Mouse (Mus musculus) embryo, embryonic 9.5 days (tissue): ENCODE data around the gene Mrgpre.

Experiments
- DNase-seq: peaks from one replicate; pipeline ENCODE4 v3.0.0-alpha.2; 2017; ENCODE audit errors: extremely low spot score

Mrgpre gene

DNA sequence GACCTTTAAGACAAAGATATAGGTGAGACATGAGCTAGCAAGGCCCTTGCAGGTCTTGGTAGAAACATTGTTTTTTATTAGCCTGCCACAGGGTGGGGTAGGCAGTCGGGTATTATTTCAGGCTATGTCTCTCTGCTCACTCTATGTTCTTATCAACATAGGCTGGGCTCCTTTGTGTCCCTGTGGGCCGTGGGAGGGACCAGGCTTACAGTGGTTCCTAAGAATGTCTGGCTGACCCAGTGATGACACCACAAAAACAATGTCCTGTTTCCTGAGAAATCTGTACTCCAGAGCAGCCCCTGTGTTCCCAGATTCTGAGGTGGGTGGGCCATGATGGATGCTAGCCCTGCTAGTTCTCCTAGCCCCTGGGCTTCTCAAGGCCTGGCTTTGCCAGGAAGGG, 6.9 kb downstream of the Mrgpre start:
- no peak for DNase-seq

DNA sequence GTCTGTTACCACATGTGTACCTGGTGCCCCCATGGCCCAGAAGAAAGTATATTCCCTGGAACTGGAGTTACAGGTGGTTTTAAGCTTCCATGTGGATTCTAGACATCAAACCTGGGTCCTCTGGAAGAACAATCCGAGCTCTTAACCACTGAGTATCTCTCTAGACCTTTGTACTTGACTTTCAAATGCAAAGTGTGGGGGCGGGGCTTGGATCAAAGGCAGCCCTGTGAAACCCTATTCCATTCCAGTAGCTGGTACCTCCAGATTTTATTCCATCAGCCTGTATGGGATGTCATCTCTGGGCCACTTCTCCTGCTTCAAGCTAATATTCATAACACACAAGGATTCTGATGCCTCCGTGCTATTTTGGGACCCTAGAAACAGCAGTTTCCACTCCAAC, 8.2 kb downstream of the Mrgpre start:
- no peak for DNase-seq

DNA sequence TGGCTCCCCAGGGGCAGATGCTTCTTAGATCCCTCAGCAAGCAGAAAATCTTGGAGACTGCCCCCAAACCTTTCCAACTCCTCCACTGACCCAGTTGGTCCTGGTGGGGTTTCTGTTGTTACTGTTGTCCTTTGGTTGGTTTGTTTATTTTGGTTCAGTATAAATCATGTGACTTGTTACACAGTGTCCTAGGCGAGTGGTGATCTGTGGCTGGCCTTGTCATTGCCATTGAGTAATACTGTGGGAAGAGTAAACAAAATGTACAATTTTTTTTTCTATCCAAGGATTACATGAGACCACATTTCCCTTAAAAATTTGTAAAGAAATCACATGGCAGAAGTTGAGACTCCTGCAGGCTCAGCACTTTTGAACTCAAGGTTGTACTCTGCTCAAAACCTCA, 14.8 kb downstream of the Mrgpre start:
- DNase-seq: no peak

DNA sequence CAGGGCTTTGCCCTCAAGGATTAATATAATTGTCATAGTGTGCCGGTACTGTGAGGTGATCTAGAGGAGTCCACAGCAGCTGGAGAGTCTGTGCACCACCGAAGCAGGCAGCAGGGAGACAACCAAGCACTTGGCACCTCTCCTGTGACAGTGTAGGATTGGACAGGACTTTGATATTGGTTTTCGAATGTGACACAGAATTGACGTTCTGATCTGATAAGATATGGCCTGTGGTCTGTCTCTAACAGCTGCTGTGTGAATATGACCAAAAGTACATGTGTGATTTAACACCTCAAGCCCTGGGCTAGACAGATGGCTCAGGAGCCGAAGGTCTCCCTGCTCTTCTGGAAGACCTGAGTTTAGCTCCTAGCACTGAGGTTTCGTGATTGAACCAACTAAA, 16.0 kb downstream of the Mrgpre start:
- DNase-seq: no peak

DNA sequence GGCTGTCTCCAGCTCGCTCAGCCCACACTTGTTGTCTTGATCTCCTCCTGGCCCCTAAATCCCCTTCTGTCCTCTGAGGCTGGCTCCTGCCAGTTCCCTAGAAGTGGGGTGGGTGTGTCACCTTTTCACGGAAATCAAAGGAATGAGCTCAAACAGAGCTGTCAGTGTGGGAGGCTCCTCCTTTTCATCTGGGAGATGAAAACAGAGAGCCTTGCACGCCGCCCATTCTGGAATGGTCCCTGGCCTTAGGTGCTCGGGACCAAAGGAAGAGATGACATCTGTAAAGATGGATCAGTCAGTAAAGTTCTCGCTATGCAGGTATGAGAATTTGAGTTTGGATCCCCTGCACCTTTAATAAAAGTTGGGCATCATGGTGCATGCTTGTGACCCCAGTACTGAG, 17.4 kb downstream of the Mrgpre start, which contains the start of gene Mrgprg:
Mrgprg (minus strand) TSS at position 101 of the 400 bp plus-strand sequence.
- no peak for DNase-seq

DNA sequence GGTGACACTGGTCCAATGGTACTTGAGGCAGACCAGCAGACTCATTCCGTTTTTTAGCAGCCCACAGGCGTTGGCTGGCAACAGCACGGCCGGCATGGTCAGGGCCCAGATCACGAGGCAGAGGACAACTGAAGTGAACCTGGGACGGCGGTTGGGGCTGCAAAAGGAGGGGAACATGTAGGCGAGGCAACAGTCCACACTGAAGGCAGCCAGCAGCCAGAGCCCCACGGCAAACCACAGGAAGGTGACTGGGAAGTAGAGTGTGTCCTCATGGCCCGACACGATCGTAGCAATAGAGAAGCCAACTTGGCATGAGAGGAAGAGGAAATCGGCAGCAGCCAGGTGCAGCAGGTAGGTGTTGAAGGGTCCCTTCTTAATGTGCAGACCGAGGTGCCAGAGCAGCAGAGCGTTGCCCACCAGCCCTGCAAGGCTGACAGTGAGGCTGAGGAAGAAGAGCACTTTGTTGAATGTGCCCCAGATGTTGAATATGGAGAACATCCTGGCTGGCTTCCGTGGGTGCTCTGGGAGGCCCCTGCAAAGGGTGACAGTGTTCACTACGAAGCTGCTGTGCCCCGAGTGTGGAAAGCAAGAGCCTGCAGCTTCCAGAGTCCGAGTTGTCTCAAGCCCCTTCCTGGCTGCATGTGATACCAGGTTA, 19.3 kb downstream of the Mrgpre start:
- no peak for DNase-seq

DNA sequence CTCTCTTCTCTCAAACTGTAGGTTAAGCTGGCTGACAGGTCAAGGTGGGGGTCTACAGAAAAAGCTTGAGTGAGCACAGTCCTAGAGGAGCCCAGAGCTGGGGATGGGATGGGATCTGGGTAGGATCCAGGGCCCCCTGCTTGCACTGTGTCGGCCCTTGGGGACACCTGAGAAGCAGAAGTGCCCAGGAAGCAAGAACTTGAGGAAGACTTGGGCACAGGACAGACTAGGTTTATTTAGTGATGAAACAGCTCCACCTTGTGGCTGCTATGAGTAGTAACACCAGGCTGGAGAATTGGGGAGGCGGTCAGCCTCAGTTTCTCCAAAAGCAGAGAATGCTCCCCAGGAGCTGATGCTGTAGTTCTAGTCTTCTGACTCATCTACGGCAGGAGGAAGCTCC, 20.5 kb downstream of the Mrgpre start:
- DNase-seq: no peak

DNA sequence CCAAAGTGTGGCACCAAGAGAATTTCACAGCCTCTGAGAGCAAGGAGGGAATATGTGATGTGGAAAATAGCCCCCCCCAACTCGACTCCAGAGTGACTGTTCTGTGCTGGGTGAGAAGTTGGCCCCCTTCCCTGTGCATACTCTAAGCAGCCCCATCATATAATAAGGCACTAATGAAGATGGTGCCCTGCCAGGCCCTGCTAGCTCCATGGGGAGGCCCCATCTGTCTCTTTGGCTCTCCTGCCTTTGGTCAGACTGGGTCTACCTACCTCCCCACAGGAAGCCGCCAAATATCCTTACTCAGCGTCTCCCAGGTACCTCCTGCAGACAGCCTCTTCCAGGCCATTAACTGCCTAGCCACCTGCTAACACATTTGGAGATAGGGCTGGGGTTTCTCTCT, 25.3 kb downstream of the Mrgpre start:
- no peak for DNase-seq

DNA sequence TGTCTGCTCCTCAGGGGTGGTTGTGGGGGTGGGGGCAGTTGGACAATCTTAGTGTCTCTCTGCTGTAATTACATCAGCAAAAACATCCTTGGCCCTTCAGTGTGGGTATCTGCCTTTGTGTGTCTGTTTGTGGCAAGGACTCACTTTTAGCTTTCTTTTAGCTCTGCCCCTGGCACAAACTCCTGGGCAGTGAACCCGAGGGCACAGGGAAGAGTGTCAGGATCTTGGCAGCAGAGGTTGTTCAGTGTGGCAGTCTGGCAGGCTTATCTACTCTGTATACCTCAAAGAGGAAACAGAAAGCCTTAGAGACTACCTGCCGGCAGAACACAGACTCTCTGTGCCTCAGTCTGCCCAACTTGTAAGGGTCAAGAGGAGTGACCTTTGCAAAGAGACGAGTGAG, 26.6 kb downstream of the Mrgpre start:
- no peak for DNase-seq

DNA sequence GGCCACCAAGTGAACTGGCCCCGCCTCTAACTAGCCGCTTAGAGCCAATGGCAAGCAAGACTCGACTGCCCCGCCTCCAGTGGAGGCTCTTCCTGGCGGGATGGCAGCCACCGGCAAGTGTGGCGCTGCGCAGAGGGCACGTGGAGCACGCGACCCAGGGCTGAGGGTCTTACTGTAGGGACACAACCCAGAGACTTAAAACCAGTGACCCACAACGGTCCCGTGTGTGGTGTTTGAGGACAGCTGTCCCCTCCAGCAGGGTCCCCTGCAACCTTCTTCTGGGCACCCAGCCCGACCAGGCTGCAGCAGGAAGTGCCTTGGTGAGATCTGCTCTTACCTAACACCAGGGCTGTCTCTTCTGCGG, 27.3 kb downstream of the Mrgpre start:
- DNase-seq: peak; percentile 62

DNA sequence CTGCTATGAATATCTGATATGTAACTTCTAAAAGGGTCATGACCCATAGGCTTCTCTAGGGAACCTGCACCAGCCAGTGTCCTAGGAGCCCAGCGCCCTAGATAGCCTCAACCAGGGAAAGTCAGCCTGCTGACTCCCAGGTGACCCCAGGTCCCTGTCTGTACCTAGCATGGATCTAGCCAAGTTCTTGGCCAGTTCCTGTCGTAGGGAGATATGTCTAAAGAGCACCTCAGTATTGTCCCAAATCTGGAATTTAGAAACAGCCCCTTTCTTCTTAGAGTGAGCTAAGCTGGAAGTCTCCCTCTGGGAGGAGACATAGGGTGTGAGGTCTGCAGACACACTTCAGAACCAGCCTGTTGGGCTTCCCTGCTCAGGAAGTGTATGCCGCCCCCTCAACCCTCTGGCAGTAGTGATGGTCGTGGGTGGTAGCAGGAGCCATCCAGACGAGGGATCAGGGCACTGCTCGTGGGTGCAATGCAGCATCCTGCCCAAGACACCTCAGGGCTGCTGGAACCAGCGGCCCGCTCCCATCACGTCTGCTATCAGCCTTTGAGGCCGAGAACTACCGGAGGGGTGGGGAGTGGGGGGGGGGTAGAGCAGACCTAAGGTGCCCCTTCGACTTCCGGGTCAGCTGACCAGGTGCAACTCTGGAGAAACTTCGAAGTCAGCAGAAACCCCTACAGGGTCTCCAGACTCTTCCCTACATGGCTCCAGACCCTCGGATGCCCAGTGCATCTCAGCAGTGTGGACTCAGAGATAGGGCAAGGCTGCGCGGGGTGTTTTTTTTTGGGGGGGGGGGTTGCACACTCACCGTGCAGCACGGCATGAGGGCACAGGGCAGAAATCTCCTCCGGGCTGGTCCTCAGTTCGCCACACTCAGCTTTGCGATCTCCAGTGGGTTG, 27.9 kb downstream of the Mrgpre start, which contains the start of gene Osbpl5:
Osbpl5 (minus strand) TSS at position 861 of the 902 bp plus-strand sequence.
- DNase-seq: no peak

DNA sequence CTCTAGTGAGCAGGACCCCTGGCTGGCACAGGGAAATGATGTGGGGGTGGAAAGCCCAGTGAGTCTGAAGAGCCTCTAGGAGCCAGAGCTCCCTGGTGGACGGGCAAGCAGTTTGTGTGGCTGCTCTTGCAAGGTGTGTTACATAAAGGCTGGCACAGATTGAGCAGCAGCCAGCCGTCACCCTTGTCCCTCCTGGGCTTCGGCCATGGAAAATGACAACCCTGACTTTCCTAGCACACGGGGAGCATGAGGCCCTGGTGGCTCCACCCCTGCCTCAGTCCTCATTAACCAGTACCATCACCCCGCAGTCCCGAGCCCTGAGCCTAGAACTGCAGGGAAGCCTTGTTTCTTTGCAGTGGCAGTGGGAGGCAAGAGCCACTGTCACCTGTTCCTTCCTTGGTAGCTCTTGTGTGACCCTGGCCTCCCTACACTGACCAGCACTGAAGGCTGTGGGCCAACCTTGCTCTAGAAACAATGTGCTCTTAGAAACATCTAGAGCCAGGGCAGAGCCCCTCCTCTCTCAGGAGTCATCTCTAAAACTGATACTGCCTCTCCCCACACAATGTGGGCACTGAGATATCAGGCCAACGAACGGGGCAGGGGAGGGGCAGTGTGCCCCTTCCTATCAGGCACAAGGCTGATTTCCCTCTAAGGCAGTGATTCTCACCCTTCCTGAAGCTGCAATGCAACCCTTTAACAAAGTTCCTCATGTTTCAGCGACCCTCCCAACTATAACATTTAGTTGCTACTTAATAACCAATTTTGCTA, 28.8 kb downstream of the Mrgpre start:
- no peak for DNase-seq

DNA sequence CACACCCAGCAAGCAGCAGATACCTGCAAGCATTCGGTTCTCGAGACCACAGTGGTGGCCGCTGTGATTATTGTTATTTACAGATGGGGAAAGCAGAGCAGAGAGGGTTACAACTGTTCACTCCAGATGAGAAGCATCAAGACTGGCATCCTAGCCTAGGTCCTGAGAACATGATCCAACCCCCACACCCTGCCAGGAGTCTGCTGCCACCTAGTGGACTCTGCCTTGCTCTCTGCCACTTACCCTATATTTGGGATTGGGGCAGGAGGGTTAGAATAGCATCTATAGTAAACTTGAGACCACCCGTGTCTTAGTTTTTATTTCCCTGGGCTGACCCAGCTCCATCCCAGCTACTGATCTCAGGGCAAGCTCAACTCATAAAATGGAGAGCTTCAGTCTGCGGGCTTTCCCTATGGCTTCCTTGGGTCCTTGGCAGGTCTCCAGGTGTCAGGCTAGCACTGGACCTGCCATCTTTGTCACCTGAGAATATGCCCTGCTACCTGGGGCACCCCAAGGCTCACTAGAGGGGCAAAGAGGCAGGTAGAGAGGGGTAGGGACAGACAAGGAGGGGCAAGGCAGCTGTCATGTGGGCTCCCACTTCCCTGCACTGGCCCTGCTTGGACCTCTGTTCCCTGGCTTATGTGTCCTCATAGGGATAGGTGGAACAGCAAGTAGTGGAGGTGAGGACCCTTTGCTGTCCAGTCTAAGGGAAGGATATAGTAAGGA, 30.1 kb downstream of the Mrgpre start:
- peak; percentile 54 for DNase-seq

DNA sequence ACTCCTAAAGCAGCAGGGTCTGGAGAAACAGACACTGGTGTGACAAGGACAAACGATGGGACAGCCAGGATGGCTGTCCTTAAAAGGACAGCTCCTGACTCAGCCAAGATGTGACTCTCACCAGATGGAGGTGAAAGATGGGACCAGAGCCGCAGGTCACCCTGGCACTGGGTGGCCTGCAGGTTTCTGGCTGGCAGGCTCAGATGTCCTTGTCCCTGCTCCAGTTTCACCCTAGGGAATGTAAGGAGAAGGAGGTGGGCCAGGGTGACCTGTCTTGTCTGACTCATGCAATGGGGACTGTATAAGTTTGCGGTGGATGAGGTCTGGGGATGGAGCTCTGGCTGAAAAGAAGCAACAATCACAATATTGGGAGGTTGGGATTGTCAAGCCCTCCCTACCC, 31.7 kb downstream of the Mrgpre start:
- DNase-seq: no peak

DNA sequence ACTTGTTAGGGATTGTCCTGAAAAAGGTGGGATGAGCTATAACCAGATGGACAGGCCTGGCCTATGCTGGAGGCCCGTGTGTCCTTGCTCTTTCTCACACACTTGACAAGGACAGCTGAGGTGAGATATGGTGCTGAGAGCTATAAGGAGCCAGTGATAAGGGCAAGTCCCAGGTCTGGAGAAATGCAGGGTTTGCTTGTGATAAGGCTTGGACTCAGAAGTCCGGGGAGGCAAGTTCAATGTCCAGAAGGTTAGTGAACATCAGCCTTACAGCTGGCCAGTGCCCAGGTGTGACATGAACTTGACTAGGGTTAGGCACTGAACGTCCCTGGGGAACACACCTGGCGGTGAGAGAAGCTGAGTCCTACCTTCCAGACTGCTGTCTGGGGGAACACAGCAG, 32.2 kb downstream of the Mrgpre start:
- no peak for DNase-seq

DNA sequence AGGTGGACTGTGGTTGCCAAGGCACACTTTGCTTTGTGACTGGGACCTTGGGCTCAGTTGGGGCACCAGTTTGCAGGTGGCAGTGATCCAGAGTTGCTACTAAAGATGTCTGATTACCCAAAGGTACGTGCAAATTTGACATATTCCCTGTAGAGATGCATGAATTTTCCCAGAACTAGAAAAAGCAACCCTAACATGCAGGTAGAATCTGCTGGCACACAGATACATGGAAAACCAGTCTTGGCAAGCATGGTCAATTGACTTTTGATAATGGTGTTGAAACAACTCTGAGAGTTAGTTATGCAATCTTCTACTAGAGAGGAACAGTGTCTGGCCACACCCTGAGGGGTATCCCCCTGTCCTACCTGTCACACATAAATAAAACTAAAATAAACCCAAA, 32.9 kb downstream of the Mrgpre start:
- no peak for DNase-seq

DNA sequence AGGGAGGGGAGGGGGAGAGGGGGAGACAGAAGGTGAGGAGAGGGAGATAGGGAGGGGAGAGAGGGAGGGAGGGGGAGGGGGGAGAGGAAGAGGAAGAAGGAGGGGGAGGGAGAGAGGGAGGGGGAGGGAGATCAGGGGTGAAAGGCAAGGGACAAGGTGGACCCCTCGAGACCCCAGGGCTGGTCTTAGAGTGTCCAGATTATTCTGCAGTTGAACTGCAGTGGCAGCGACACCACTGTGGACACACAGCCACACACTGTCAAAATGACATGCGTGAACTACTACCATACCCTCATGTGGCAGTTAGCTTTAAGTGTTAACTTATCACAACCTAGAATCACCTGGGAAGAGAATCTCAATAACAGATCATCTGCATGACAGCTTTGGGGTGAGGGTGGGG, 35.3 kb downstream of the Mrgpre start:
- no peak for DNase-seq

DNA sequence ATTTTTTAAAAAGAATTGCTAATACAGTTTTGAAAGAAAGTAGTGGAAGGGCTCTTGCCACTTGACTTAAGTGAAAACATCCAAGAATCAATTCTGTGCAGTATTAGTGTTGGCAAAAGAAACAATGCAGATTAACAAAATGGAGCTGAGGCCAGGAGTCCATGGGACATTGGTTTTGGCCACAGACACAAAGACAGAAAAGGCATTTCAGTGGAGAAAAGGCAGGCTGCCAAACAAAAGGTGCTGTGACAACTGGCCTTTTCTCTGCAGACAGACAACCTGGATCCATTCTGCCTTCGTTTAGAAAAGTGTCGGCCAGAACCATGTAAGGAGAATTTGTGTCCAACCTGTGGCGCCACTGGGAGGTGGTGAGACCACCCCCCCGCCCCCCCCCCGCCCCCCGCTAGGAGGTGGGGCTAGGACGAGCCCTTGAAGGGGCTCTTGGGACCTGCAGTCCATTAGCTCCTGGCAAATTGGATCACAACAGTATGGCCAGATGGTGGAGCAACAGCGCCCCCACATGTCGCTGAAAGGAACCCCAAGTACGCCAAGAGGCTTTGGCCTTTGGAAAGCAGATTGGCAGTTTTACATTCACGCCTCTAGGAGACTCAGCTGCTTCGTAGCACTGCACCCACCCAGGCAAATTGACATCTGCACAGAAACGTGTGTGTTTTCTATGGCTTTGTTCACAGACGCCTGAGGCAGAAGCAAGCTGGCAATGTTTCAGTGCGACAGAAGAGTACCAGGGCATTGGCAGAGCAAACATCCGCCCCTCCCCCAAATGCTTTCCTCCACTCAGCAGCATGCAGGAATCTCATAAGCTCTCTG, 36.0 kb downstream of the Mrgpre start:
- DNase-seq: peak; percentile 90

DNA sequence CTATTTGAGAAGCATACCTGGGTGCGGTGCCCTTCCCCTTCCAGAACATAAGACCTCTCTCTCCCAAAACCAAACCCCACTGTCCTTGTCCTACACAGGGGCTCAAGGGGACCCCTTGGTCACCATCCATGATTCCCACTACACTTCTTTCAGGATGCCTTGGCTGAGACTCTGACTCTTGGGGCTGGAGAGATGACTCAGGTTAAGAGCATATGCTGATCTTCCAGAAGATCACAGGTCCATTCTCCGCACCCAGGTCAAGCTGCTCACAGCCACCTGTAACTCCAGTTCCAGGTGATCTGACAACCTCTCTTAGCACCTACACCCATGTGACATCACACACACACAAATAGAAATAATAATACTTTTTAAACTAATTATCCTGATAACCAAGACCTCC, 43.6 kb downstream of the Mrgpre start:
- DNase-seq: no peak

DNA sequence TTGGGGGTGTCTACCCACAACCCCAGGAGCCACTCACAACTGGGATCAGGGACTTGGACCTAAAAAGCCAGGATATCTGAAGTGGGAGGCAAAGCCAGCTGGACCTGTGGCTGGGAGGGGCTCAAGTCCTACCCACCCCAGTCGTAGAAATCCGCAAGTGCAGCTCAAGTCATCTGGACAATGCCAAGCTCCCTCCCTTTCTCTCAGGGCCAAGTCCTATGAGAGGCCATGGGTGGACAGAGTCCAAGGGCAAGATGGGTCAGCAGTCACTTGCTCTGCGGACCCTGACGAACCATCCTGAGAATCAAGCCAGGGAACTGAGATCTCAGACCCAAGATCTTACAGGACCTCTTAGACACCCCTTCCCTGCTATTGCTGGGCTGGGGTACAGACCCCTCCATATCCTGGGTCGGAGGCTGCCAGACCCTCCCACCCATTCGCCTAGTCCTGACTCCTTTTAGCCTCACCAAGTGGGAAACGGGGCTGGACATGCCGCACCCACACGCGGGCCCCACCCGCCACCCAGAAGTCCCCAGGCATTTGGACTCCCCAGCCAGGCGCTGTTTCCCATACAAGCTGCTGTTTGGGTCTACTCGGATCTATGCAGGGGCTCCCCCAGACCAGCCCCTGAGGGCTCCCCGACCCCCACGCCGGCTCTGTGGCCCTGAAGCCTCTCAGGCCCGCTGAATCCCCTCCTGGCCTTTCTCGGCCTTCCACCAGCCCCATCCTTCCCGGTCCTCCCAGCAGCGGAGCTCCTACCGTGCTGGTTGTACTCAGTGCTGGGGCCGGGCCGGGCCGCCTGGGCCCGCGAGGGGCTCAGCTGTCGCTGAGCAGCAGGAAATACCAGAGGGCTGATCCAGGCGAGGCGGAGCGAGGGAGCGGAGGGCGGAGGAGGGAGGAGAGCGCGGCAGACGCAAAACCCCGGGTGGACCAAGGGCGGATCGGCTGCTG, 44.5 kb downstream of the Mrgpre start:
- DNase-seq: peak; percentile 84
